Mouse (Mus musculus) limb, embryonic 12.5 days (tissue): ENCODE measurements at regions not wholly inside any gene's neighbourhood (a gene's known extent, or its start where the extent isn't known, plus 50 kb on each side); places are given as distances from the start of the nearest gene placed in this dataset.

Source experiments
- ATAC-seq: fragments of 200-750 bp; cut with Nextera tagmentation; 2 replicates; pipeline ENCODE4 v1.8.0; 2017; ENCODE audit warnings: low read depth, moderate TSS enrichment; ENCODE audit not compliant: insufficient number of reproducible peaks, insufficient read depth, low FRiP score, low TSS enrichment
- H3K27ac ChIP-seq: fragments of 300-500 bp; sonication (generic); 2 replicates; pipeline ENCODE4 v1.5.1; 2016; ENCODE audit warnings: mild to moderate bottlenecking, moderate library complexity
- H3K27me3 ChIP-seq: fragments of 300-500 bp; sonication (generic); 2 replicates; pipeline ENCODE4 v1.6.1; 2016; ENCODE audit warnings: mild to moderate bottlenecking, moderate library complexity
- H3K36me3 ChIP-seq: fragments of 300-500 bp; sonication (generic); 2 replicates; pipeline ENCODE4 v1.6.1; 2016; ENCODE audit warnings: mild to moderate bottlenecking, moderate library complexity
- H3K4me1 ChIP-seq: fragments of 300-500 bp; sonication (generic); replicated peaks from 2 replicates; pipeline ENCODE4 v1.6.1; 2016
- H3K4me2 ChIP-seq: fragments of 300-500 bp; sonication (generic); 2 replicates; pipeline ENCODE4 v1.6.1; 2016; ENCODE audit warnings: mild to moderate bottlenecking, moderate library complexity
- H3K4me3 ChIP-seq: fragments of 300-500 bp; sonication (generic); replicated peaks from 2 replicates; pipeline ENCODE4 v1.5.1; 2016; ENCODE audit warnings: mild to moderate bottlenecking
- H3K9ac ChIP-seq: fragments of 300-500 bp; sonication (generic); replicated peaks from 2 replicates; pipeline ENCODE4 v1.6.1; 2016; ENCODE audit warnings: mild to moderate bottlenecking, moderate library complexity
- H3K9me3 ChIP-seq: fragments of 300-500 bp; sonication (generic); 2 replicates; pipeline ENCODE4 v1.6.1; 2016; ENCODE audit warnings: mild to moderate bottlenecking, moderate library complexity
- WGBS: fragments of 180-500 bp; shearing (Covaris S2); methylation state at CpG from one replicate; pipeline ENCODE4 v1.1.7; 2016; 5-methylcytosine and 5-hydroxymethylcytosine counted together

DNA sequence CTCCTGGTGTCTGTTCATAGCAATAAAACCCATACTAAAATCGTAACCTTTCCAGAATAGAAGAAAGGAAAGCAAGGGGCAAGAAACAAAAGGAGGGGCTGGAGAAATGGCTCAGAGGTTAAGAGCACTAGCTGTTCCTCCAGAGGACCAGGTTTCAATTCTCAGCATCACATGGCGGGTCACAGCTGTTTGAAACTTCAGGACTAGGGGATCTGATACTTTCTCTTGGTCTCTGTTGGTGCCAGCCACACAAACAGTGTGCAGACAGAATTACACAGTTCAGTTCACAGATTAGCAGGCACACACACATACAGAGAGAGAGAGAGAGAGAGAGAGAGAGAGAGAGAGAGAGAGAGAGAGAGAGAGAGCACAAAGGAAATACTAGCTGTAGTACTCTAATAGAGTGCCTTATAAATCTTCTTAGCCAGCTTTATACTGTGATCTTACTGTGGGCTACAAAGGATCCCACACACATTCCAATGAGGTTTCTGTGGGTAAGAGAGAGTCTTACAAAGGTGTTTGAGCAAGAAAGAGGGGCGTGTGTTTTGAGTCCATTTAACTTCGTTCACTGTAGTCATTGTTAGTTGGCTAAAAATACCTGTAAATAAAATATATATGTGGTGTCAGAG lies 89.2 kb upstream of the Cops8 start:
- Histone ChIP-seq H3K4me1 (peaks cover 7% of the 10 kb centered on the region), H3K9me3 (no peaks in the 10 kb centered on the region), H3K4me2 (no peak overlapping the region), H3K9ac (no peak overlapping the region), H3K4me3 (no peak overlapping the region), H3K27ac (no peak overlapping the region), H3K27me3 (0 out of 2 replicates have a peak, but pooled peaks cover 6% of the 10 kb centered on the region), H3K36me3 (no peaks in the 10 kb centered on the region)
- WGBS, result 65% methylated on average over 4 of the region's 4 CpGs
- ATAC-seq, result no peak

DNA sequence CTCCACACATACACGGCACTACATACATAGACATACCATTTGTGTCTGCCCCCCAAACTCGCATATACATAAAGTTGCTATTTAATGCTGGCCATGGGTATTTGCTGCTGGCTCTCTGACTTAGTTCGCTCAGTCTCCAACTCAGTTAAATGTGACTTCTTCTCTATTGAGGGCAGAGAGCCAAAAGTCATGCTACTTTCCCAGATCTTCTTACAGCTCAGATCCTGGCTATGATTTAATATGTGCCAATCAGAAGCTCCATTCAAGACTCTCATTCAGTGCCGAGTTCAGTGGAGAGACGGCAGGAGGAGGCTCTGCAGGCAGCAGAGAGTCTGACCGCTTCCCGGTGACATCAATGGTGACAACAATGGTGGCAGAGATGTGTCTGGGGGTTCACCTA lies 88.6 kb upstream of the Cops8 start:
- no peak overlapping the region for H3K4me2 ChIP-seq
- no peak overlapping the region for H3K9ac ChIP-seq
- no peaks in the 10 kb centered on the region for H3K9me3 ChIP-seq
- no peak overlapping the region for H3K4me3 ChIP-seq
- ATAC-seq, result no peak
- no peaks in the 10 kb centered on the region for H3K36me3 ChIP-seq
- peaks cover 13% of the 10 kb centered on the region for H3K4me1 ChIP-seq
- WGBS, result 85% methylated on average over 7 of the region's 7 CpGs
- H3K27ac ChIP-seq, result no peak overlapping the region
- H3K27me3 ChIP-seq, result 0 out of 2 replicates have a peak, but pooled peaks cover 6% of the 10 kb centered on the region

DNA sequence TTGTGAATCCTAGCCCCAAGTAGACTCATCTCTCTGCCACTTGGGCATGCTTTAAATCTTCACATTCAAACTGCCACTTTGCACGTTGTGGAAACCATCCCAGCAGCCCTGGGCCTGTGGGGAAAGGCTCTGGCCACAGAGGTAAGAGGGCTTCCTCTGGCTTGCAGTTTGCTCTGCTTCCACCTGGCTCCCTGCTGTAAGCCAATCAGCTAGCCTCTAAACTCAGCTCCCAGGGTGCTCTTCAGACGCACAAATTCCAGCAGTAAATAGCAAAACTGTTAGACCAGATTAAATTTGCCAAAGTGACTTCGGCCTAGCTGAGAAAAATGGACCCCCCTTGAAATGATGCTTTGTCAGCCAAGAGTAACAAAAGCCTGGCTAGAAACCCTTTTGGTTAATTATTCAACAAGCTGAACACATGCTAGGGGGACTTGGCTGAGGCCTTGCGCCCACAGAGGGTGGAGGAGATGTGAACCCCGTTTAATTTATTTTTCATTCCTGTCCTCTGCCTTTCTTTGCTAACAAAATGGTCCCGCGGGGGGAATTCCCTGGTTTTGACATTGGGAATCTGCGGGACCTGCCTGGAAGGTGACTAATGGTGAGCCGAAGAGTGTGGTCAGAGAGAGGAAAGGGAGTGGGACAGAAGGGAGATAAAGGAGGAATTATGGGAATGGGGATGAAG lies 84.1 kb upstream of the Cops8 start:
- H3K9ac ChIP-seq, result no peak overlapping the region
- H3K27me3 ChIP-seq, result 0 out of 2 replicates have a peak, but pooled peaks cover 6% of the 10 kb centered on the region
- no peak for ATAC-seq
- no peak overlapping the region for H3K4me2 ChIP-seq
- 63% methylated on average over 9 of the region's 9 CpGs for WGBS
- no peaks in the 10 kb centered on the region for H3K36me3 ChIP-seq
- peaks cover 29% of the 10 kb centered on the region for H3K4me1 ChIP-seq
- no peak overlapping the region for H3K4me3 ChIP-seq
- no peaks in the 10 kb centered on the region for H3K9me3 ChIP-seq
- peak overlapping the region; percentile 79 for H3K27ac ChIP-seq

DNA sequence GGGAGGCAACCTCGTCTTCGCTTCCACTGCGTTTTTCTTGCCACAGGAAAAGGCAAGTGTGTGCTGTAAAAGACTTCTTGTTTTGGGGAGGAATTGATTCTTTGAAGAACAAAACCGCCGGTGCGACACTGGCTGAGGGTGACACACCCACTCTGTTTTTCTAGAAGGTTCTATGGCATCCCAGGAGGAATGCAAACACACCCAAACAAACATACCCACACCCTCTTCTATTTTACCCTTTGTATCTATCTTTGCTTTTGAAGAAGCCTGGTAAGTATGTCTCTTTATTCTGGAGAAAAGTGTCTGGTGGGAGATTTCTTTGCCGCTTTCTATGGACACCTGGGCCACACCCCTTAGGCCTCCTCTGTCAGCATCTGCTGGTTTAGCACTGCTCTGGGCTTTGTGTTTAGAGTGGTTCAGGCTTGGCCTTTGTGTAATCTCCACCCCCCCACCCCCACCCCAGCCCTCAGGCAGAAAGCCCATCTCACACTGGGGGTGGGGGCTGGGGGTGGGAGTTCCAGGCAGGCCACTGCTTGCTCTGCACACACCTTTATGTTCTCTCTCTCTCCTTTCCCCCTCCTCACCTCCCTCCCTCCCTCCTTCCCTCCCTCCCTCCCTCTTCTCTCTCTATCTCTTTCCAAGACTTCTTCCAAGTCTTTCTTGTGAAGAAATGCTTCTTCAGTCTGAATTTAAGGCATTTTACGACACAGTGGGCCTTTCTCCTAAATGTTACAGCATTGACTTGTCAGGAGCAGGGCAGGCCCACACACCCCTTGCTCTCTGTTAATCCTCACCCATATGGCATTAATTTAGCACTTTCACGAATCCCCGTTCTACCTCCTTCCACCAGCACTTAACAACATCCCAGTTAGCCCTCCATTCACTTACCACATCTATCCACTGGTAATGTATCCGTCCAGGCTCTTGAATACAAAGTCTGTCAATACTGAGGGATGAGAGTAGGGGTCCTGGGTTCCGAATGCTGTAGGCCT lies 83.2 kb upstream of the Cops8 start:
- Histone ChIP-seq H3K4me3 (no peak overlapping the region), H3K9me3 (no peaks in the 10 kb centered on the region), H3K36me3 (no peaks in the 10 kb centered on the region), H3K4me1 (peaks cover 29% of the 10 kb centered on the region), H3K27me3 (0 out of 2 replicates have a peak, but pooled peaks cover 6% of the 10 kb centered on the region), H3K27ac (peak overlapping the region; percentile 79), H3K4me2 (no peak overlapping the region), H3K9ac (no peak overlapping the region)
- peak; percentile 85 for ATAC-seq
- WGBS, result 47% methylated on average over 12 of the region's 12 CpGs

DNA sequence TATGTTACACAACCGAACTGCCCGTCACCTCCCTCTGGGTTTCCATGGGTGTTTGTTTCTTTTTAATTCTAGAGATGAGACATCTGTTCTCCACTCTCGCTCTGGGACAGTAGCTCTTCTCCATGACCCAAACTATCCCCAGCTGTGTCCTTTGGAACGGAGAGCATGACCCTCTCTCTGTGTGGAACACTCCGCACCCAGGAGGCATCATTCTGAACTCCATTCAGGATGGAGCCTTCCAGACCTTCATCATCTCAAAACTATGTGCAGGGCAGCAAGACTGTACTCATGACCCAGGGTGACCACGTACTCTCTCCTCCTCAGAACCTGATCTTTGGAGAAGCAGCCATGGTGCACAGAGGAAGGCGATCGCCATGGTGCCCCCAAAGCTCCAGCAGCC lies 80.5 kb upstream of the Cops8 start:
- no peak for ATAC-seq
- no peaks in the 10 kb centered on the region for H3K36me3 ChIP-seq
- H3K4me1 ChIP-seq, result peaks cover 29% of the 10 kb centered on the region
- H3K9me3 ChIP-seq, result no peaks in the 10 kb centered on the region
- H3K4me3 ChIP-seq, result no peak overlapping the region
- H3K9ac ChIP-seq, result no peak overlapping the region
- no peaks in the 10 kb centered on the region; the same call in 1 of the 2 replicates for H3K27me3 ChIP-seq
- WGBS, result 91% methylated on average over 8 of the region's 8 CpGs
- H3K27ac ChIP-seq, result no peak overlapping the region
- H3K4me2 ChIP-seq, result no peak overlapping the region

DNA sequence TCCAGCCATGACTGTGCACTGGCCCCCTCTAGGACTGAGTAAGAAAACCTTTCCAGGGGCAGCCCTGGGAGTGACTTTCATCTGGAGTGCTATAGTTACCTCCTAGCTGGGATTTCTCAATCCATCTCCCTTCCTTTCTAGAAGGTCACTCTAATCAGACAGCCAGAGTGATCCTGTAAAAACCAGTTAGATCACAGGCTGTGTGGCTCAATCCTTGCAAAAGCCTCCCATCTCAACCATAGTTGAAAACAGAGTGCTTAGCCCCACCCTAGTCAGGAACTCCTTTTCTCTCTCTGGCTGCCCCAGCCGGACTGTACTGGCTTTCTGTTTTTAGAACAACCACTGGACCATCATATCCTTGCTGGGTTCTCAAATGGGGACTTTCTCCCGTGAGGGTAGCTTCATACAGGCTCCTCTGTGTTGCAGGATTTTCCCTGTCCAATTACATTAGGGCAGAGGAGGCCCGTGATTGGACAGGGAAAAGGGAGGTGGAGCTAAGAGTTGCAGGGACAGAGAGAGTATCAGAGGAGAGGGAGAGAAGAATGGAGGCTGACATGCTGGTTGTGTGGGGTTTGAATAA lies 78.0 kb upstream of the Cops8 start:
- no peaks in the 10 kb centered on the region for H3K36me3 ChIP-seq
- H3K4me2 ChIP-seq, result no peak overlapping the region
- H3K9ac ChIP-seq, result no peak overlapping the region
- no peak overlapping the region for H3K4me3 ChIP-seq
- ATAC-seq, result no peak
- no peak overlapping the region for H3K27ac ChIP-seq
- no peaks in the 10 kb centered on the region; the same call in 1 of the 2 replicates for H3K27me3 ChIP-seq
- WGBS, result 32% methylated on average over 3 of the region's 3 CpGs
- H3K4me1 ChIP-seq, result peaks cover 14% of the 10 kb centered on the region
- H3K9me3 ChIP-seq, result no peaks in the 10 kb centered on the region; the same call in 1 of the 2 replicates

DNA sequence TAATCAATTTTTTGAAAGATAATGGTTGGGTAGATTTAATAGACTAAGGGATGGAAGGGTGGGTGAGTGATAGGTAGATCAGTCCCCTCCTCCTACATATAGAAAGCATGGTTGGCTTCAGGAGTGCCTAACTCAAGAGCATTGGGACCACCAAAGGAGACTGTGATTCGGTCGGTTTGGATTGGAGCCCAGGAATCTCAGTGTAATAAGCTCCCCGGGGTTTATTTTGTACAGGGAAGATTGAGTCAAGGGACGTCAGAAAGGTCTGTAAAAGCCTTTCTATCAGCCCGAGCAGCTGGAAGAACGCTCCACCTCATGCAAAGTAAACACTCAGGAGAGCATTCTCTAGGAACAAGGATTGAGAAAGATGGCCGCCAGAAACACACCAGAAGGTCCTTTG lies 76.5 kb upstream of the Cops8 start:
- Histone ChIP-seq H3K27me3 (no peaks in the 10 kb centered on the region; the same call in 1 of the 2 replicates), H3K4me3 (no peak overlapping the region), H3K27ac (no peak overlapping the region), H3K4me2 (no peak overlapping the region), H3K9me3 (no peaks in the 10 kb centered on the region; the same call in 1 of the 2 replicates), H3K9ac (no peak overlapping the region), H3K36me3 (no peaks in the 10 kb centered on the region), H3K4me1 (no peaks in the 10 kb centered on the region)
- no peak for ATAC-seq
- WGBS, result 85% methylated on average over 7 of the region's 7 CpGs

DNA sequence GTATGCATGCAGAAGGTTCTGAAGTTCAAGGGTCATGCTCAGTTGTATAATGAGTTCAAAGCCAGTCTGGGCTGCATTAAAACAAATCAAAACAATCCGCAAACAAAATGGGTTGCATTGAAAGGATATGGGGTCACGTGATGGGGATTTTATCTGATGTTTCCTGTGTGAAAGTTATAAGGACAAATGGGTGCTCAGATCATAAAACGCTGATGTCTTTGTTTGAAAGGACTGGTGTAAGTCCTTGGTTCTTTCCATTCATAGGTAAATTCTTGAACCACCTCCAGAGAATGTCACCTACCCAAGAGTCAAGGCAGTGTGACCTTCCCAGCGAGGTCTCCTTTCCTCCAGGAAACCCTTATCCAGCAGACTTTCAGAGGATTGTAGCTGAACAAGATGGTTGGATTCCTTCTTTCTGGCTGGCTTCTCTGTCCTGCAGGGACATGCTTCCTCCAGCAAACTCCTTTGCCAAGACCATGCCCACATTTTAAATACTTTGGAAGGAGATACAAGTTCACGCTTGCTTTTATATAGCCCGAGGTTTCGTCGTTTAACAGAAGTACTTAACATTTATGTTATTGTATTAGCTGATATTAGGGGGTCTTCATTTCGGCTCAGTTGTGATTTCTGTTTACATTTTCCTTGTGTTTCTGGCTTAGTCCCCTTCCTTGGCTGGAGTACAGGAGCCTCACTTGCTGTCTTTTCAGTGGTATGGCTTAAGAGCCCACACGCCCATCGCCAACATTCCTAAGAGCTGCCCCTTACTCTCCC lies 74.6 kb upstream of the Cops8 start:
- 77% methylated on average over 11 of the region's 11 CpGs for WGBS
- no peak overlapping the region for H3K27ac ChIP-seq

DNA sequence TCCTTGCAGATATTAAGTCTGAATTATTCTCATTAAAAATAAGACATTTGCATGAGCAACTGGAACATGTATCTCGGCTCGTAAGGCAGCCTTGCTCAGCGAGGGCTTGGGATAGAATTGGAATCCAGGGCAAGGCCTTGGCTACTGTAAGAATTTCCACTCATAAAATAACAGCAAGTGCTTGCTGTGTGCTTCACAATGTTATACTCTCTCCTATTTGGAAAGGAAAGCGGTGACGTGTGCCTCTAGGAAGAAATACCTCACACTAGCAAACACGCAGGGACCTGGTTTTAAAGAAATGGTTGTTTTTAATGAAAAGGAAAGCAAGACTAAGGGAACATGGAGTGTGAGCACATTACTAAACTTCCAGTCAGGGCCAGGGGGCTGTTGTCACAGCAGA lies 69.3 kb upstream of the Cops8 start:
- no peak overlapping the region for H3K9ac ChIP-seq
- H3K4me2 ChIP-seq, result no peak overlapping the region
- H3K9me3 ChIP-seq, result peaks cover 6% of the 10 kb centered on the region; the same call in 1 of the 2 replicates
- H3K27me3 ChIP-seq, result no peaks in the 10 kb centered on the region; the same call in 1 of the 2 replicates
- H3K4me3 ChIP-seq, result no peak overlapping the region
- no peak for ATAC-seq
- WGBS, result 84% methylated on average over 6 of the region's 6 CpGs
- peak overlapping the region; percentile 41; the same call in 1 of the 2 replicates for H3K27ac ChIP-seq
- H3K36me3 ChIP-seq, result no peaks in the 10 kb centered on the region
- H3K4me1 ChIP-seq, result peaks cover 14% of the 10 kb centered on the region

More for the DNA sequence above, 74.6 kb upstream of the Cops8 start:
- Histone ChIP-seq H3K9me3 (no peaks in the 10 kb centered on the region; the same call in 1 of the 2 replicates), H3K36me3 (no peaks in the 10 kb centered on the region), H3K4me1 (peaks cover 2% of the 10 kb centered on the region), H3K9ac (no peak overlapping the region), H3K27me3 (no peaks in the 10 kb centered on the region; the same call in 1 of the 2 replicates), H3K4me2 (no peak overlapping the region), H3K4me3 (no peak overlapping the region)
- ATAC-seq, result no peak

DNA sequence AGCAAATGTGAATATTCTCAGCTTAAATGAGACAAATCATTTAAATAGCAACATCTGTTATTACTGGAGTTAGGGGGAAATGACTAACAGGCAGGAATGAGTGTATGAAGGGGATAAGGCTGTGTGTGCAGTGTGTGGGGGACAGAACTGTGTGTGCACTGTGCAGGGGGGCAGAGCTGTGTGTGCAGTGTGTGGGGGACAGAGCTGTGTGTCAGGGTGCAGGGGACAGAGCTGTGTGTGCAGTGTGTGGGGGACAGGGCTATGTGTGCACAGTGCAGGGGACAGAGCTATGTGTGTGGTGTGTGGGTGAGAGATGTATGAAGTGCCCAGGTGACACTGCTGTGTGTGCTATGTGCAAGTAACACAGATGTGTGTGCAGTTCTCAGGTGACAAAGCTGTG lies 66.7 kb upstream of the Cops8 start:
- no peak overlapping the region for H3K9ac ChIP-seq
- peaks cover 6% of the 10 kb centered on the region for H3K9me3 ChIP-seq
- H3K36me3 ChIP-seq, result no peaks in the 10 kb centered on the region
- 0 out of 2 replicates have a peak, but pooled peaks have one; percentile 63 for ATAC-seq
- peaks cover 14% of the 10 kb centered on the region for H3K4me1 ChIP-seq
- H3K4me3 ChIP-seq, result no peak overlapping the region
- H3K4me2 ChIP-seq, result no peak overlapping the region
- H3K27me3 ChIP-seq, result no peaks in the 10 kb centered on the region; the same call in 1 of the 2 replicates
- no peak overlapping the region for H3K27ac ChIP-seq
